Mouse (Mus musculus) gastrocnemius, adult 2 months (tissue): ENCODE measurements at regions not wholly inside any gene's neighbourhood (a gene's known extent, or its start where the extent isn't known, plus 50 kb on each side); places are given as distances from the start of the nearest gene placed in this dataset.

Source experiments
- DNase-seq: peaks from one replicate; pipeline ENCODE4 v3.0.0; 2022
- H3K27ac ChIP-seq: fragments of 200-600 bp; 2 replicates; pipeline ENCODE4 v1.8.1; 2022; ENCODE audit warnings: mild to moderate bottlenecking
- H3K4me3 ChIP-seq: fragments of 200-600 bp; 2 replicates; pipeline ENCODE4 v1.8.1; 2022; ENCODE audit warnings: mild to moderate bottlenecking, moderate library complexity
- CTCF ChIP-seq: fragments of 200-600 bp; IDR thresholded peaks from 2 replicates; pipeline ENCODE4 v1.8.1; 2022; ENCODE audit warnings: antibody characterized with exemption, mild to moderate bottlenecking, moderate library complexity
- intact Hi-C: fragments of 180-260 bp; cut with DNase I; formaldehyde crosslinking; loops from one replicate; pipeline ENCODE4 v1.15.1; 2025

DNA sequence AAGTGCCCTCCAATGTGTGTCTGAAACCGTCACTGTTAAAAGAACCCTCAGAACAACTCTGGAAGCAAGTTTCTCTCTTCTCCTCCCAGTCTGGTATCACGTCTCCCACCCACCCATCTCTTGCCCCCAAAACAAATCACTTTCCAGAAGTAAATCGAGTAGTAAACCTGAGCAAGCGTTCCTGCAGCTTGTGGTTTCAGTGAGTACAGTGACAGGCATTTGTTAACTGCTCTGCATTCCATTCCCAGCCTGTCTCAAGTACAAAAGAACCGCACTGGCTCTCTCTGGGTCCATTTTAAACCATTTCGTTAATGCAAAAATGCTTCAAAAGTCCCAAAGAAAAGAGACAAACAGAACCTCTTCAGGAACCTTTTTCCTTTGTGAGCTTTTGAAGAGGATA, 77.1 kb downstream of the Aptx start:
- no peak overlapping the region for H3K4me3 ChIP-seq
- H3K27ac ChIP-seq: no peak overlapping the region
- intact Hi-C loops: no loop called here
- no peak for TF ChIP-seq CTCF
- DNase-seq: no peak
